Mouse (Mus musculus) megakaryocyte-erythroid progenitor cell, adult 5-6 weeks (primary cell): ENCODE results near the gene Gnb2. TPM values are rescaled to one million over a fixed set of nuclear protein-coding genes. Genes with fewer than 3 reads are reported as not detected.

ENCODE experiments used
- ATAC-seq: replicated peaks from 2 replicates; pipeline ENCODE4 v1.8.0; 2016; ENCODE audit warnings: mild to moderate bottlenecking, inconsistent platforms; ENCODE audit not compliant: severe bottlenecking, poor library complexity, low FRiP score, low TSS enrichment
- total RNA-seq, 2 experiments: library from RNA; stranded (forward) in 1 of 2; stranded (reverse) in 1 of 2; fragments of 200-1000, 215-1000 nt in 1 of 2; fragments of >200 nt in 1 of 2; fragmentation: Nextera tagmentation in 1 of 2; gene quantifications; 2 replicates each; pipeline ENCODE4 v1.2.3; 2014 to 2017

The Gnb2 gene
- total RNA-seq, 2 experiments from 2014 or later: 173 to 396 TPM

- ATAC-seq: no peak
Measured at GRCm38 (mm10) chr5:137491559-137491958, 41.8 kb downstream of the Gnb2 start.

GRCm38 (mm10) chr5:137487616-137488015 lies 45.7 kb downstream of the Gnb2 start:
- no peak for ATAC-seq

GRCm38 (mm10) chr5:137485851-137486155 lies 47.5 kb downstream of the Gnb2 start:
- ATAC-seq: no peak

- no peak for ATAC-seq
Measured at GRCm38 (mm10) chr5:137485071-137485850, 48.0 kb downstream of the Gnb2 start.

- no peak for ATAC-seq
Measured at GRCm38 (mm10) chr5:137481897-137482296, 51.4 kb downstream of the Gnb2 start.

- no peak for ATAC-seq
Measured at GRCm38 (mm10) chr5:137481138-137481537, 52.2 kb downstream of the Gnb2 start.

Other genes with a start within 250 kb of the Gnb2 start
- gene Ache, start 246.0 kb downstream of the Gnb2 start, total RNA-seq (2014; fragmentation: Nextera tagmentation): 20.4 and 22.8 TPM in 2 replicates
- gene Ache, start 246.0 kb downstream of the Gnb2 start, total RNA-seq (2017): 3.0 and 6.4 TPM in 2 replicates
- 9.0 and 11.4 TPM in 2 replicates for gene Ufsp1, start 238.9 kb downstream of the Gnb2 start, total RNA-seq (2014; fragmentation: Nextera tagmentation)
- gene Ufsp1, start 238.9 kb downstream of the Gnb2 start, total RNA-seq (2017): 5.2 and 6.0 TPM in 2 replicates
- 308 and 381 TPM in 2 replicates for gene Srrt, start 225.8 kb downstream of the Gnb2 start, total RNA-seq (2014; fragmentation: Nextera tagmentation)
- gene Srrt, start 225.8 kb downstream of the Gnb2 start, total RNA-seq (2017): 409 and 443 TPM in 2 replicates
- gene Trip6, start 219.1 kb downstream of the Gnb2 start, total RNA-seq (2014; fragmentation: Nextera tagmentation): 21.8 and 27.9 TPM in 2 replicates
- gene Trip6, start 219.1 kb downstream of the Gnb2 start, total RNA-seq (2017): 19.6 and 29.9 TPM in 2 replicates
- gene Slc12a9, start 199.9 kb downstream of the Gnb2 start, total RNA-seq (2014; fragmentation: Nextera tagmentation): 2.2 and 3.0 TPM in 2 replicates
- 1.1 and 3.3 TPM in 2 replicates for gene Slc12a9, start 199.9 kb downstream of the Gnb2 start, total RNA-seq (2017)
- gene Ephb4, start 183.4 kb downstream of the Gnb2 start, total RNA-seq (2014; fragmentation: Nextera tagmentation): 1.4 TPM in 1 of 2 replicates, not detected in the other
- gene Ephb4, start 183.4 kb downstream of the Gnb2 start, total RNA-seq (2017): 0.08 TPM in 1 of 2 replicates, not detected in the other
- 0.02 and 0.92 TPM in 2 replicates for gene Zan, start 56.4 kb downstream of the Gnb2 start, total RNA-seq (2014; fragmentation: Nextera tagmentation)
- 0.05 and 0.11 TPM in 2 replicates for gene Zan, start 56.4 kb downstream of the Gnb2 start, total RNA-seq (2017)
- gene Pop7, start 31.0 kb downstream of the Gnb2 start, total RNA-seq (2014; fragmentation: Nextera tagmentation): 51.2 and 51.5 TPM in 2 replicates
- gene Pop7, start 31.0 kb downstream of the Gnb2 start, total RNA-seq (2017): 26.6 and 34.2 TPM in 2 replicates
- gene Gigyf1, start 15.0 kb downstream of the Gnb2 start, total RNA-seq (2014; fragmentation: Nextera tagmentation): 19.8 and 39.2 TPM in 2 replicates
- gene Gigyf1, start 15.0 kb downstream of the Gnb2 start, total RNA-seq (2017): 7.9 and 10.8 TPM in 2 replicates
- gene Epo, start 268 bp downstream of the Gnb2 start, total RNA-seq (2014; fragmentation: Nextera tagmentation): not detected in 2 replicates
- gene Epo, start 268 bp downstream of the Gnb2 start, total RNA-seq (2017): not detected in 2 replicates
- gene Actl6b, start 20.0 kb upstream of the Gnb2 start, total RNA-seq (2014; fragmentation: Nextera tagmentation): not detected in 2 replicates
- not detected in 2 replicates for gene Actl6b, start 20.0 kb upstream of the Gnb2 start, total RNA-seq (2017)
- gene Tfr2, start 36.3 kb upstream of the Gnb2 start, total RNA-seq (2014; fragmentation: Nextera tagmentation): 166 and 215 TPM in 2 replicates
- 94.7 and 144 TPM in 2 replicates for gene Tfr2, start 36.3 kb upstream of the Gnb2 start, total RNA-seq (2017)
- gene Mospd3, start 67.5 kb upstream of the Gnb2 start, total RNA-seq (2014; fragmentation: Nextera tagmentation): 258 and 312 TPM in 2 replicates
- gene Mospd3, start 67.5 kb upstream of the Gnb2 start, total RNA-seq (2017): 15.8 and 18.8 TPM in 2 replicates
- 3.5 TPM in 1 of 2 replicates, not detected in the other for gene Pcolce, start 80.3 kb upstream of the Gnb2 start, total RNA-seq (2014; fragmentation: Nextera tagmentation)
- 0.34 TPM in 1 of 2 replicates, not detected in the other for gene Pcolce, start 80.3 kb upstream of the Gnb2 start, total RNA-seq (2017)
- not detected in 2 replicates for gene Fbxo24, start 95.5 kb upstream of the Gnb2 start, total RNA-seq (2014; fragmentation: Nextera tagmentation)
- not detected in 2 replicates for gene Fbxo24, start 95.5 kb upstream of the Gnb2 start, total RNA-seq (2017)
- gene Lrch4, start 95.6 kb upstream of the Gnb2 start, total RNA-seq (2014; fragmentation: Nextera tagmentation): 56.4 and 79.5 TPM in 2 replicates
- 13.9 and 14.7 TPM in 2 replicates for gene Lrch4, start 95.6 kb upstream of the Gnb2 start, total RNA-seq (2017)
- 19.5 and 22.4 TPM in 2 replicates for gene Gm20605, start 95.7 kb upstream of the Gnb2 start, total RNA-seq (2014; fragmentation: Nextera tagmentation)
- 2.8 and 3.1 TPM in 2 replicates for gene Gm20605, start 95.7 kb upstream of the Gnb2 start, total RNA-seq (2017)
- 45.8 and 69.9 TPM in 2 replicates for gene Sap25, start 107.8 kb upstream of the Gnb2 start, total RNA-seq (2014; fragmentation: Nextera tagmentation)
- gene Sap25, start 107.8 kb upstream of the Gnb2 start, total RNA-seq (2017): 10.0 and 12.9 TPM in 2 replicates
- gene Irs3, start 112.2 kb upstream of the Gnb2 start, total RNA-seq (2014; fragmentation: Nextera tagmentation): not detected in 2 replicates
- gene Irs3, start 112.2 kb upstream of the Gnb2 start, total RNA-seq (2017): 0.80 TPM in 1 of 2 replicates, not detected in the other
- 22.7 and 37.5 TPM in 2 replicates for gene Agfg2, start 151.2 kb upstream of the Gnb2 start, total RNA-seq (2014; fragmentation: Nextera tagmentation)
- 17.0 TPM in 2 replicates for gene Agfg2, start 151.2 kb upstream of the Gnb2 start, total RNA-seq (2017)
- 0.57 TPM in 1 of 2 replicates, not detected in the other for gene Nyap1, start 208.1 kb upstream of the Gnb2 start, total RNA-seq (2014; fragmentation: Nextera tagmentation)
- not detected in 2 replicates for gene Nyap1, start 208.1 kb upstream of the Gnb2 start, total RNA-seq (2017)
- 45.4 and 55.2 TPM in 2 replicates for gene Tsc22d4, start 212.2 kb upstream of the Gnb2 start, total RNA-seq (2014; fragmentation: Nextera tagmentation)
- 43.0 and 66.3 TPM in 2 replicates for gene Tsc22d4, start 212.2 kb upstream of the Gnb2 start, total RNA-seq (2017)
- gene Ppp1r35, start 245.3 kb upstream of the Gnb2 start, total RNA-seq (2014; fragmentation: Nextera tagmentation): 40.6 and 60.7 TPM in 2 replicates
- 30.0 and 60.2 TPM in 2 replicates for gene Ppp1r35, start 245.3 kb upstream of the Gnb2 start, total RNA-seq (2017)